Mouse (Mus musculus): Measurements from ENCODE around the gene Zbtb9. TPM values are rescaled to one million over a fixed set of nuclear protein-coding genes. Genes with fewer than 3 reads are reported as not detected.

The Zbtb9 gene
- polyA plus RNA-seq, 1 experiment from 2014 or later: 13.3 TPM

DNA sequence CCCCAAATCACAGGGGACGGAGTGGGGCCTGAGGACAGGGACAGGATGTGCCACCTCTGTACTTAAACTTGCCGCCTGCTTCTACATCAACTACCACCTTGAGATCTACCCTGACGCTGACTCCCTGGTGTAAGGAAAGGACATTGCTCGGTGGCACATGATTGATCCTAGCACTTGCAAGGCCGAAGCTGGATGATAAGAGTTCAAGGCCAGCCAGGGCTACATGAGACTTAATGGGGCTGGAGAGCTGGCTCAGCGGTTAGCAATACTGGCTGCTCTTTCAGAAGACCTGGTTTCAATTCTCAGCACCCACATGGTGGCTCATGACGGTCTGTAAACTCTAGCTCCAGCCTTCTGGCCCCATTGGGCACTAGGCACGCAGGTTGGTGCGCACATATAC, 48.8 kb downstream of the Zbtb9 start:
- no peak for TF ChIP-seq CTCF (IDR thresholded peaks at IDR 0.05; ENCODE audit: low read depth)
- WGBS: 81% methylated on average over 9 of the region's 9 CpGs
- peaks cover 60% of the 10 kb centered on the region for H3K36me3 ChIP-seq (ENCODE audit: insufficient read depth)
- no peak overlapping the region for H3K4me3 ChIP-seq (ENCODE audit: low read depth, low read length)
- no peaks in the 10 kb centered on the region for H3K9me3 ChIP-seq (ENCODE audit: low read depth, low read length)
- H3K27ac ChIP-seq (ENCODE audit: low read depth): no peak overlapping the region
- no peaks in the 10 kb centered on the region for H3K27me3 ChIP-seq (ENCODE audit: insufficient read depth, low read length)
- H3K4me1 ChIP-seq (ENCODE audit: insufficient read depth): no peaks in the 10 kb centered on the region
- ATAC-seq (ENCODE audit: insufficient read depth) (no peak), DNase-seq (no peak)
- H3K9ac ChIP-seq: no peak overlapping the region
- no peak overlapping the region for H3K4me2 ChIP-seq

DNA sequence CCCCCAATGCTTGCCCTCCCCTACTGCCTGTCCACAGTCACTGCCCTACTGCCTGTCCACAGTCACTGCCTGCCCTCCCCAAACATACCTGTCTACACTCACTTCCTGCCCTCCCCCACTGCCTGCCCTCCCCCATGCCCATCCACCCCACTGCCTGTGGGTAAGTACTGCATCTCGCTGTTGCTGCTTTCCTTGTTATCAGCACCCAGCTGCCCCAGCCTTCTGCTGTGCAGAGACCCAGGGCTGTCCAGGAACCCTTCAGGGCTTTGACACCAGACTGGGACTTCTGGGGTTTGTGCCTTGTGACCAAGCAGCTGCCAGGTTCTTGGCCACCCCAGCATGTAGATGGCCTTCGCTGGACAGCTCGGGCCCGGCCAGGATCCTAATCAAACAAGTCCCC, 50.4 kb downstream of the Zbtb9 start:
- no peak for TF ChIP-seq CTCF (IDR thresholded peaks at IDR 0.05; ENCODE audit: low read depth)
- ATAC-seq (ENCODE audit: insufficient read depth) (no peak), DNase-seq (no peak)
- Histone ChIP-seq H3K4me1 (ENCODE audit: insufficient read depth) (peaks cover 5% of the 10 kb centered on the region; the same call in 1 of the 2 replicates), H3K36me3 (ENCODE audit: insufficient read depth) (peaks cover 60% of the 10 kb centered on the region), H3K4me2 (no peak overlapping the region), H3K27ac (ENCODE audit: low read depth) (no peak overlapping the region), H3K27me3 (ENCODE audit: insufficient read depth, low read length) (no peaks in the 10 kb centered on the region), H3K4me3 (ENCODE audit: low read depth, low read length) (no peak overlapping the region), H3K9ac (no peak overlapping the region), H3K9me3 (ENCODE audit: low read depth, low read length) (no peaks in the 10 kb centered on the region)
- WGBS: 79% methylated on average over 4 of the region's 4 CpGs

DNA sequence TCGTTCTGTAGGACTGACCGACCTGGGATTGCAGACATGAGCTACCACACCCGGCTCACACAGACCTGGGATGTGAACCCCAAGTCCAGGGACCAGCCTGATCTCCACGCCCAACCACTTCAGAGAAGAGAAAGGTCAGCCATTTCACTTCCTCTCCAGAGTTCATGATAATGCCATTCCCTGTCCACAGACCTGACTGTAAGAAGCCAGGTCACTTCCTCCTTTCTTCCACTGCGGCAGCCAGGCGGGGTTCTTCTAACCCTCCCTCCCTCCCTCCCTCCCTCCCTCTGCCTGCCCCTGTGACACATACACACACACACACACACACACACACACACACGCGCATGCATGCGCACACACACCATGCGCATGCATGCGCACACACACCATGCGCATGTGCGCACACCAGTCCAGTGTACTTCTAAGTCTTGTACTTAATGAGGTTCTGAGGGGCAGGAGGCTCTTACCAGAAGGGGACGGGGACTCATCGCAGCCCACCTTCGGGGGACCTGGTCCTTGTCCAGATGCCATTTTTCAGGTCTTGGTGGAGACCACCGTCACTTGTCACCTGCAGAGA, 52.4 kb downstream of the Zbtb9 start:
- peaks cover 50% of the 10 kb centered on the region for H3K36me3 ChIP-seq (ENCODE audit: insufficient read depth)
- TF ChIP-seq CTCF (IDR thresholded peaks at IDR 0.05; ENCODE audit: low read depth): no peak
- ATAC-seq (ENCODE audit: insufficient read depth) (no peak), DNase-seq (no peak)
- peaks cover 5% of the 10 kb centered on the region; the same call in 1 of the 2 replicates for H3K4me1 ChIP-seq (ENCODE audit: insufficient read depth)
- WGBS: 93% methylated on average over 17 of the region's 17 CpGs
- no peak overlapping the region for H3K9ac ChIP-seq
- H3K9me3 ChIP-seq (ENCODE audit: low read depth, low read length): no peaks in the 10 kb centered on the region
- no peak overlapping the region for H3K4me3 ChIP-seq (ENCODE audit: low read depth, low read length)
- H3K27me3 ChIP-seq (ENCODE audit: insufficient read depth, low read length): no peaks in the 10 kb centered on the region
- H3K4me2 ChIP-seq: no peak overlapping the region
- H3K27ac ChIP-seq (ENCODE audit: low read depth): no peak overlapping the region

DNA sequence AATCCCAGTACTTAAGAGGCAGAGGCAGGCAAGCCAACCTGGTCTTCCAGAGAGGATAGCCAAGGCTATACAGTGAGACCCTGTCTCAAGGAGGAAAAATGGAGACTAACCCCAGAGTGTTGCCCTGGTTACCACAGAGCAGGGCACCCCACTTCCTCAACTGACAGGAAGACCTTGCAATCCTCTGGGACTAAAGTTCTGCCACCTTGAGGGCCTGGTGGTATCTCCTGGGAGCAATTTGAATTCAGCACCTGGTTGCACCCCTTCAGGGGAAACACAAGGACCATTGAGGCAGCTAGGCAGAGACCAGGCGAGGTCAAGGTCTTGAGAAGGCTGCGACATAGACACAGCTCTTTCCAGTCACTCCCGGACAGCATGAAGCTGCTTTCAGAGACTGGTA, 53.0 kb downstream of the Zbtb9 start:
- WGBS: 82% methylated on average over 3 of the region's 3 CpGs
- no peak for TF ChIP-seq CTCF (IDR thresholded peaks at IDR 0.05; ENCODE audit: low read depth)
- Histone ChIP-seq H3K27me3 (ENCODE audit: insufficient read depth, low read length) (no peaks in the 10 kb centered on the region), H3K4me1 (ENCODE audit: insufficient read depth) (peaks cover 5% of the 10 kb centered on the region; the same call in 1 of the 2 replicates), H3K36me3 (ENCODE audit: insufficient read depth) (peaks cover 46% of the 10 kb centered on the region), H3K9me3 (ENCODE audit: low read depth, low read length) (no peaks in the 10 kb centered on the region), H3K4me3 (ENCODE audit: low read depth, low read length) (no peak overlapping the region), H3K9ac (no peak overlapping the region), H3K4me2 (no peak overlapping the region), H3K27ac (ENCODE audit: low read depth) (no peak overlapping the region)
- ATAC-seq (ENCODE audit: insufficient read depth) (no peak), DNase-seq (no peak)

DNA sequence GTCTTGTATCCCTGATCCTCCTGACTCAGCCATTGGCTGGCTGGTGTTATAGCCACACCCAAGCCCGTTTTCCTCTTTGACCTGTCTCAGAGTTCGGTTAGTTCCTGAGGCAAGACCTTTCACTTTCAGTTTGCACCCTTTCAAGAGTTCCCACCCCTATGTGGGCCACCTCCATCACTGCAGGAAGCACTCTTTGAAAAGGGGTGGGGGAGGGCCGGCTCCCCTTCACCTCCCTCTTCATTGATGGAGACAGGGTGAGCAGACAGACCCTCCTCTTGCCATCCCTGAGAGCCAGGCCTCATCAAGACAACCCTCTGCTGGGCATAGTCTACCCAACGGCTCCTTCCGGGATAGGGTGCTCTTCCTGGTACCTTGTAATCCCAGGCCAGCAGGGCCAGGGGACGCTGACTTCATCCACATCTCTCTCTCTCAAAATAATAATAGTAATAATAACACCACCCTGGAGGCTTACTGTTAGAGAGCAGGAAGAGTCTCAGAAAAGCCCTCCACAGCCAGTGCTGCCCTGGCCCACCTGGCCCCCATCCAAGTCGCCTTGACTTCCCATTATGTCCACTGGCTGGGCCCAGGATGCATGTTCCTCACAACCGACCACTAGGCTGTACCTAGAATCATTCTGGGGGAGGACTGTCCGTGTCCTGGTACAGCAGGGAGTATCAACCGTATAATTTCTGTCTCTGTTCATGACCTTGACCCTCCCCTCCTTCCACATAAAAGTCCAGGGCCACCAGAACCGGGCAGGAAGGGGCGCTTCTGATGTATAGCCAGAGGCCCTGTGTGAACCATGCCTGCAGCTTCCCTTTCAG, 54.7 kb downstream of the Zbtb9 start:
- Histone ChIP-seq H3K9me3 (ENCODE audit: low read depth, low read length) (no peaks in the 10 kb centered on the region), H3K4me2 (peak overlapping the region; percentile 93), H3K27me3 (ENCODE audit: insufficient read depth, low read length) (no peaks in the 10 kb centered on the region), H3K27ac (ENCODE audit: low read depth) (peak overlapping the region; percentile 84), H3K36me3 (ENCODE audit: insufficient read depth) (peaks cover 29% of the 10 kb centered on the region), H3K4me1 (ENCODE audit: insufficient read depth) (peaks cover 5% of the 10 kb centered on the region; the same call in 1 of the 2 replicates), H3K4me3 (ENCODE audit: low read depth, low read length) (peak overlapping the region; percentile 75), H3K9ac (peak overlapping the region; percentile 98)
- DNase-seq (peak; percentile 62), ATAC-seq (ENCODE audit: insufficient read depth) (peak; percentile 26; the same call in 1 of the 2 replicates)
- no peak for TF ChIP-seq CTCF (IDR thresholded peaks at IDR 0.05; ENCODE audit: low read depth)
- 26% methylated on average over 12 of the region's 12 CpGs for WGBS

DNA sequence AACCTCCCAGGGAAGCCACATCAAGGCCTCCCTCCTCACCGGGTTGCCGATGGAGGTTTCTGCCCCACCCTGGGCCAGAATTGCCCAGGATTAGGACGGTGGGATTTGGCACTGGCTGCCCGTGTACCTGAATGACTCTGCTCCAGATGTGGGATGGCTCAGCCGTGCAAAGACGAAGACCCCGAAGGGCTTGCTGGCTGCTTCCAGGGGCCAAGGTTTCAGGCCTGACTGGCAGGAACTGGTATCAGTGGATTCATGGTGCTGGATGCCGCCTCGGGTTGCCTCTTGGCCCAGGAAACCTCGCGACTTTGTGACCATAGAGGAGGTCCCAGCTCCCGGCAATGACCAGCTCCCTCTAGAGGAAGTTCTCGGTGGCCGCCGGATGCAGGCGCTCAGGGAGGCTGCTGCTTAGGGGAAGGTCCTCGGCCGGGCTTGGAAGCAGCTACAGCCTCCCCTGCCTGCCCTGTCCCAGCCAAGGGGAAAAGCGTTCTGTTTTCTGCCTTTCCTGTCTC, 55.4 kb downstream of the Zbtb9 start:
- Histone ChIP-seq H3K27ac (ENCODE audit: low read depth) (peak overlapping the region; percentile 84), H3K9ac (peak overlapping the region; percentile 98), H3K36me3 (ENCODE audit: insufficient read depth) (peaks cover 25% of the 10 kb centered on the region), H3K4me3 (ENCODE audit: low read depth, low read length) (peak overlapping the region; percentile 75), H3K27me3 (ENCODE audit: insufficient read depth, low read length) (no peaks in the 10 kb centered on the region), H3K4me2 (peak overlapping the region; percentile 93), H3K9me3 (ENCODE audit: low read depth, low read length) (no peaks in the 10 kb centered on the region), H3K4me1 (ENCODE audit: insufficient read depth) (peaks cover 5% of the 10 kb centered on the region; the same call in 1 of the 2 replicates)
- under 1% methylated on average over 19 of the region's 19 CpGs for WGBS
- ATAC-seq (ENCODE audit: insufficient read depth): peak; percentile 88
- peak; percentile 87 for TF ChIP-seq CTCF (IDR thresholded peaks at IDR 0.05; ENCODE audit: low read depth)
- peak; percentile 94 for DNase-seq

DNA sequence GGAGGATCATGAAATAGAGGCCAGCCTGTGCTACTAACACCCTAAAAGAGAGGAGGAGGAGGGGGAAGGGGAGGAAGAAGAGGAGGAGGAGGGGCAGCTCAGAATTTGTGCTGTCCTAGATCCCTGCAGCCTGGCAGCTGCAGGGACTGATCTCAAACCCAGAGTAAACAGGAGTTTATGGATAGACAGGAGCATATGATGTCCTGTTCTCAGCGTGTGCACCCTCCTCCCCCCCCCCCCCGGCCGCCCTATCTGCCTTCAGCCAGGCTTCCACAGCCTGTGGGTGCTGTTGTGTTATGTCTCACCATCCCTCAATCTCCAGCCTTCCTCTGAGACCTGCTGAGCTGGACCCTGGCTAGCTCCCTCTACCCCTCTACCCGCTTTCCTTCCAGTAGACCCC, 55.9 kb downstream of the Zbtb9 start, which contains the start of gene Bak1:
Gene Bak1 (minus strand): TSS at position 101 of the 400 bp plus-strand sequence.
- H3K4me1 ChIP-seq (ENCODE audit: insufficient read depth): peaks cover 5% of the 10 kb centered on the region; the same call in 1 of the 2 replicates
- no peak for TF ChIP-seq CTCF (IDR thresholded peaks at IDR 0.05; ENCODE audit: low read depth)
- peak within 1 kb of the TSS; percentile 75 for H3K4me3 ChIP-seq (ENCODE audit: low read depth, low read length)
- peak within 1 kb of the TSS; percentile 98 for H3K9ac ChIP-seq
- DNase-seq (no peak), ATAC-seq (ENCODE audit: insufficient read depth) (no peak)
- H3K27ac ChIP-seq (ENCODE audit: low read depth): peak within 1 kb of the TSS; percentile 84
- H3K36me3 ChIP-seq (ENCODE audit: insufficient read depth): peaks cover 20% of the 10 kb centered on the region
- H3K4me2 ChIP-seq: peak within 1 kb of the TSS; percentile 93
- 65% methylated on average over 3 of the region's 4 CpGs for whole genome bisulfite sequencing
- H3K9me3 ChIP-seq (ENCODE audit: low read depth, low read length): no peaks in the 10 kb centered on the region
- no peaks in the 10 kb centered on the region for H3K27me3 ChIP-seq (ENCODE audit: insufficient read depth, low read length)
